Mouse (Mus musculus) MEL (cell line): ENCODE results near the gene Gm20388.

Source experiments
- CTCF ChIP-seq, 3 experiments: IDR thresholded peaks in 2 of 3; conservative IDR thresholded peaks in 1 of 3; 2 replicates each; pipeline ENCODE4 v1.5.1; 2011 to 2012; ENCODE audit warnings: low read length in 3 of 3, low read depth in 2 of 3, mild to moderate bottlenecking in 2 of 3, improper control_type of control experiment in 1 of 3, inconsistent platforms in 1 of 3, mixed read lengths in 1 of 3, moderate library complexity in 1 of 3; ENCODE audit not compliant: control insufficient read depth in 1 of 3, insufficient read depth in 1 of 3, poor library complexity in 1 of 3, severe bottlenecking in 1 of 3
- E2F4 ChIP-seq: IDR thresholded peaks from 2 replicates; pipeline ENCODE4 v1.6.1; 2011; ENCODE audit warnings: low read depth, low read length, improper control_type of control experiment, borderline replicate concordance
- EP300 ChIP-seq, 2 experiments: IDR thresholded peaks; 2 replicates each; pipeline ENCODE4 v1.6.1; 2011; ENCODE audit warnings: improper control_type of control experiment in 2 of 2, low read length in 2 of 2, low read depth in 1 of 2, mild to moderate bottlenecking in 1 of 2
- HCFC1 ChIP-seq: IDR thresholded peaks from 2 replicates; pipeline ENCODE4 v1.6.1; 2012; ENCODE audit warnings: low read depth, mild to moderate bottlenecking, inconsistent platforms, low read length, improper control_type of control experiment, moderate library complexity
- JUND ChIP-seq: IDR thresholded peaks from 2 replicates; pipeline ENCODE4 v1.6.1; 2011; ENCODE audit warnings: low read depth, mild to moderate bottlenecking, improper control_type of control experiment, low read length
- MAX ChIP-seq: IDR thresholded peaks from 2 replicates; pipeline ENCODE4 v1.6.1; 2011; ENCODE audit warnings: low read length, improper control_type of control experiment

DNA sequence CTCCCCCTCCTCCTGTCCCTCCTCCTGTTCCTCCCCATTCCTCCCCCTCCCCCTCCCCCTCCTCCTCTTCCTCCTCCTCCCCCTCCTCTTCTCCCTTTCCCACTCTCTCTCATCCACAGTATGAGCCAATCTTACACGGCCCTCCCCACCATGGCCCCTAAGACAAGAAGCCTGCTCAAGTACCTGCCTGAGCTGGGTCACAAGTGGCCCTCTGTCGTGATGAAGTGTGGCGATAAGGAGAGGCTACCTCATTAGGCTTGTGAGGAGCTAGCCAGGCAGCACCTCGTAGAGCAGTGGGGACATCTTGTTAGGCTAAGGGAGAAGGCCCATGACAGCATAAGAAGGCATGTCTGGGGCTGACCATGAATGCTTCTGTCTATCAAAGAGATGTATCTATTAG is 1762.5 kb downstream of the Gm20388 start:
- no peak for TF ChIP-seq HCFC1
- no peak for TF ChIP-seq EP300 (IDR thresholded peaks at IDR 0.05; ENCODE audit: low read depth in 1 of 2, low read length in 2 of 2)
- TF ChIP-seq JUND: no peak
- no peak for TF ChIP-seq E2F4
- TF ChIP-seq CTCF (IDR thresholded peaks at IDR 0.05 in 2 of 3, conservative IDR thresholded peaks at IDR 0.05 in 1 of 3; ENCODE audit: control insufficient read depth in 1 of 3, insufficient read depth in 1 of 3, low read depth in 2 of 3, low read length in 3 of 3, poor library complexity in 1 of 3, severe bottlenecking in 1 of 3): no peak
- TF ChIP-seq MAX: no peak
